Mouse (Mus musculus) megakaryocyte-erythroid progenitor cell, adult 5-6 weeks (primary cell): ENCODE data around the gene Skiv2l. TPM values are rescaled to one million over a fixed set of nuclear protein-coding genes. Genes with fewer than 3 reads are reported as not detected.

Source experiments
- ATAC-seq: replicated peaks from 2 replicates; pipeline ENCODE4 v1.8.0; 2016; ENCODE audit warnings: mild to moderate bottlenecking, inconsistent platforms; ENCODE audit not compliant: severe bottlenecking, poor library complexity, low FRiP score, low TSS enrichment
- total RNA-seq, 2 experiments: library from RNA; stranded (forward) in 1 of 2; stranded (reverse) in 1 of 2; fragments of 200-1000, 215-1000 nt in 1 of 2; fragments of >200 nt in 1 of 2; fragmentation: Nextera tagmentation in 1 of 2; gene quantifications; 2 replicates each; pipeline ENCODE4 v1.2.3; 2014 to 2017

The Skiv2l gene
- total RNA-seq, 2 experiments from 2014 or later, result 21.0 to 64.6 TPM

DNA sequence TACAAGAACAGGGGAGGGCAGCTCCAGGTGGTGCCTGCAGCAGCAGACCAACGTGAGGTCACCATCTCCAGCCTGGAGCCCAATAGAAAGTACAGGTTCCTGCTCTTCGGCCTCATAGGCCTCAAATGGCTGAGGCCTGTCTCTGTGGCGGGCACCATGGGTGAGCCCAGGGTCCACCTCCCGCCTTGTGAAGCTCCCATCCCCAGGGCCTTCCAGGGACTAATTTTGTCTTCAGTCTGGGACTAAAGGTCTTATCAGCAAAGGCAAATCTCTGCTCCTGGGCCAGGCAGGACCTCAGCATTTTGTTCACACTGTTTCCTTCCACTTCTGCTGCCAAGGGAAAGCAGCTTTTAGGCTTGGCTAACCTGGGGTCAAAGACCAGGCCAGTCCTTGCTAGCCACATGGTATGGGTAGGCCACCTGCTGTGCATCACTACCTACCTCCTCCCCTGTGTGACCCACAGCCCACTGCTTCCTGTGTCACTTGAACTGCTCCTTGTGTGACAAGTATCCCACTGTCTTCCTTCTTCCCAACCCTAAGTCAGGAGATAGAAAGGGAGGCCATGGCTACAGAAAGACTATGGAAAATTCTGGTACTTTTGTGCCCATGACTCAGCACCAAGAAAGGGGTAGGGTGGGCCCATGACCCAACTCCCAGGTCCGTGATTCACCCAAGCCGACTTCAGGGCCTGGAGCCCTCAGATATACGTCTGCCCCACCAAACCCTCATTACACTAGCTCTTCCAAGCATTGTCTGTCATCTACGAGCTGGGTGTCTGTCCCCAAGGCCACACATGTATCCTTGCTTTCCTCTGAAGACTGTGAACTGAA, 53.5 kb downstream of the Skiv2l start:
- ATAC-seq, result no peak

DNA sequence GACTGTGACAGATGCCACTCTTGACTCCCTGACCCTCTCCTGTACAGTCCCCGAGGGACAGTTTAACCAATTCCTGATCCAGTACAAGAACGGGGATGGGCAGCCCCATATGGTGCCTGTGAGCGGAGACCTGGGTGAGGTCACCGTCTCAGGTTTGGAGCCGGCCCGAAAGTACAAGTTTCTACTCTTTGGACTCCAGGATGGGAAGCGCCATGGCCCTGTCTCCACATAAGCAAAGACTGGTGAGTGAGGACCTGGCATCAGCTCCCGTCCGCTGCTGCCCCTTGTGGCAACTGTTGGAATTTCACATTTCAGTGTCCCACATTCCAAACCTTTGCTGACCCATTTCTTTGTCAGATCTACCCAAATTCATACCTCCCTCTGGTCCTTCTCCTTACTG, 54.4 kb downstream of the Skiv2l start:
- no peak for ATAC-seq

DNA sequence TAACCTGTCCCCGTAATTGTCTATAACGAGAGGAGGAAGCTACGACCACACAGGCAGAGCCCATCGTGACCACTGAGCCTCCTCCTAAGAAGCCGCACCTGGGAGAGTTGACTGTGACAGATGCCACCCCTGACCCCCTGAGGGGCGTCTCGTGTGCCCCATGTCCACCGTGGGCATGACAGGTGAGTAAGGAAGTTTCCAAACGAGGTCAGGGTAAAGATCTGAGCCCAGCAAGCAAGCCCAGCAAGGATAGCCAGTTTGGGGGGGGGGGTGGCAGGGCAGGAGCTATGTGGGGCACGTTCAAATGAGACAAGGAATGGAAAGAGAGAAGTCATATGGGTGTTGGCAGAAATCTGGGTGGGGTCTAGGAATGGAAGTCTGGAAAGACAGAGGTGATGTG, 55.0 kb downstream of the Skiv2l start:
- no peak for ATAC-seq

Other genes with a start within 250 kb of the Skiv2l start
Only the 30 nearest of the 37 such genes appear.
- 31.3 and 35.4 TPM in 2 replicates for gene Ppt2, start 221.7 kb downstream of the Skiv2l start, total RNA-seq (2014; fragmentation: Nextera tagmentation)
- 10.4 and 17.0 TPM in 2 replicates for gene Ppt2, start 221.7 kb downstream of the Skiv2l start, total RNA-seq (2017)
- gene Prrt1, start 220.7 kb downstream of the Skiv2l start, total RNA-seq (2014; fragmentation: Nextera tagmentation), result 0.59 TPM in 1 of 2 replicates, not detected in the other
- gene Prrt1, start 220.7 kb downstream of the Skiv2l start, total RNA-seq (2017), result 0.75 TPM in 1 of 2 replicates, not detected in the other
- gene Fkbpl, start 205.4 kb downstream of the Skiv2l start, total RNA-seq (2014; fragmentation: Nextera tagmentation), result 5.5 TPM in 2 replicates
- 14.7 and 26.2 TPM in 2 replicates for gene Fkbpl, start 205.4 kb downstream of the Skiv2l start, total RNA-seq (2017)
- gene Atf6b, start 203.1 kb downstream of the Skiv2l start, total RNA-seq (2014; fragmentation: Nextera tagmentation), result 20.6 and 31.3 TPM in 2 replicates
- gene Atf6b, start 203.1 kb downstream of the Skiv2l start, total RNA-seq (2017), result 8.7 and 11.5 TPM in 2 replicates
- gene Tnxb, start 179.7 kb downstream of the Skiv2l start, total RNA-seq (2014; fragmentation: Nextera tagmentation), result not detected in 2 replicates
- gene Tnxb, start 179.7 kb downstream of the Skiv2l start, total RNA-seq (2017), result not detected in 2 replicates
- not detected in 2 replicates for gene C4b, start 106.3 kb downstream of the Skiv2l start, total RNA-seq (2014; fragmentation: Nextera tagmentation)
- gene C4b, start 106.3 kb downstream of the Skiv2l start, total RNA-seq (2017), result not detected in 2 replicates
- gene Cyp21a1, start 45.6 kb downstream of the Skiv2l start, total RNA-seq (2014; fragmentation: Nextera tagmentation), result not detected in 2 replicates
- not detected in 2 replicates for gene Cyp21a1, start 45.6 kb downstream of the Skiv2l start, total RNA-seq (2017)
- gene Stk19, start 13.3 kb downstream of the Skiv2l start, total RNA-seq (2014; fragmentation: Nextera tagmentation), result 26.8 and 48.2 TPM in 2 replicates
- gene Stk19, start 13.3 kb downstream of the Skiv2l start, total RNA-seq (2017), result 14.8 and 30.6 TPM in 2 replicates
- gene Dxo, start 13.2 kb downstream of the Skiv2l start, total RNA-seq (2014; fragmentation: Nextera tagmentation), result 60.8 and 63.4 TPM in 2 replicates
- 24.4 and 28.1 TPM in 2 replicates for gene Dxo, start 13.2 kb downstream of the Skiv2l start, total RNA-seq (2017)
- gene Nelfe, start 181 bp upstream of the Skiv2l start, total RNA-seq (2014; fragmentation: Nextera tagmentation), result 59.5 and 64.1 TPM in 2 replicates
- 21.0 and 29.6 TPM in 2 replicates for gene Nelfe, start 181 bp upstream of the Skiv2l start, total RNA-seq (2017)
- not detected in 2 replicates for gene Cfb, start 12.3 kb upstream of the Skiv2l start, total RNA-seq (2014; fragmentation: Nextera tagmentation)
- gene Cfb, start 12.3 kb upstream of the Skiv2l start, total RNA-seq (2017), result not detected in 2 replicates
- gene Zbtb12, start 29.3 kb upstream of the Skiv2l start, total RNA-seq (2014; fragmentation: Nextera tagmentation), result 8.0 and 9.4 TPM in 2 replicates
- gene Zbtb12, start 29.3 kb upstream of the Skiv2l start, total RNA-seq (2017), result 4.7 and 10.1 TPM in 2 replicates
- not detected in 2 replicates for gene Gm20547, start 31.8 kb upstream of the Skiv2l start, total RNA-seq (2014; fragmentation: Nextera tagmentation)
- gene Gm20547, start 31.8 kb upstream of the Skiv2l start, total RNA-seq (2017), result not detected in 2 replicates
- gene C2, start 48.1 kb upstream of the Skiv2l start, total RNA-seq (2014; fragmentation: Nextera tagmentation), result 8.6 TPM in 1 of 2 replicates, not detected in the other
- gene C2, start 48.1 kb upstream of the Skiv2l start, total RNA-seq (2017), result 5.7 and 7.4 TPM in 2 replicates
- gene Ehmt2, start 48.3 kb upstream of the Skiv2l start, total RNA-seq (2014; fragmentation: Nextera tagmentation), result 86.2 and 86.5 TPM in 2 replicates
- 72.7 and 83.8 TPM in 2 replicates for gene Ehmt2, start 48.3 kb upstream of the Skiv2l start, total RNA-seq (2017)
- gene Slc44a4, start 64.3 kb upstream of the Skiv2l start, total RNA-seq (2014; fragmentation: Nextera tagmentation), result not detected in 2 replicates
- not detected in 2 replicates for gene Slc44a4, start 64.3 kb upstream of the Skiv2l start, total RNA-seq (2017)
- gene Neu1, start 81.0 kb upstream of the Skiv2l start, total RNA-seq (2014; fragmentation: Nextera tagmentation), result 5.2 and 7.0 TPM in 2 replicates
- gene Neu1, start 81.0 kb upstream of the Skiv2l start, total RNA-seq (2017), result 3.7 and 5.4 TPM in 2 replicates
- 13.6 and 28.5 TPM in 2 replicates for gene Hspa1b, start 109.0 kb upstream of the Skiv2l start, total RNA-seq (2014; fragmentation: Nextera tagmentation)
- 62.5 and 83.5 TPM in 2 replicates for gene Hspa1b, start 109.0 kb upstream of the Skiv2l start, total RNA-seq (2017)
- not detected in 2 replicates for gene Gm20481, start 119.7 kb upstream of the Skiv2l start, total RNA-seq (2014; fragmentation: Nextera tagmentation)
- not detected in 2 replicates for gene Gm20481, start 119.7 kb upstream of the Skiv2l start, total RNA-seq (2017)
- gene Hspa1a, start 121.9 kb upstream of the Skiv2l start, total RNA-seq (2014; fragmentation: Nextera tagmentation), result 6.5 and 10.1 TPM in 2 replicates
- gene Hspa1a, start 121.9 kb upstream of the Skiv2l start, total RNA-seq (2017), result 30.2 and 43.3 TPM in 2 replicates
- gene Hspa1l, start 122.5 kb upstream of the Skiv2l start, total RNA-seq (2014; fragmentation: Nextera tagmentation), result not detected in 2 replicates
- gene Hspa1l, start 122.5 kb upstream of the Skiv2l start, total RNA-seq (2017), result not detected in 2 replicates
- gene Lsm2, start 131.7 kb upstream of the Skiv2l start, total RNA-seq (2014; fragmentation: Nextera tagmentation), result 269 and 281 TPM in 2 replicates
- 34.8 and 79.7 TPM in 2 replicates for gene Lsm2, start 131.7 kb upstream of the Skiv2l start, total RNA-seq (2017)
- gene Vars, start 150.8 kb upstream of the Skiv2l start, total RNA-seq (2014; fragmentation: Nextera tagmentation), result 137 and 213 TPM in 2 replicates
- gene Vars, start 150.8 kb upstream of the Skiv2l start, total RNA-seq (2017), result 226 and 342 TPM in 2 replicates
- gene Vwa7, start 166.4 kb upstream of the Skiv2l start, total RNA-seq (2014; fragmentation: Nextera tagmentation), result 0.31 and 0.54 TPM in 2 replicates
- 0.15 and 0.19 TPM in 2 replicates for gene Vwa7, start 166.4 kb upstream of the Skiv2l start, total RNA-seq (2017)
- 9.4 and 14.7 TPM in 2 replicates for gene Sapcd1, start 177.8 kb upstream of the Skiv2l start, total RNA-seq (2014; fragmentation: Nextera tagmentation)
- 4.2 TPM in 1 of 2 replicates, not detected in the other for gene Sapcd1, start 177.8 kb upstream of the Skiv2l start, total RNA-seq (2017)
- gene Msh5, start 196.5 kb upstream of the Skiv2l start, total RNA-seq (2014; fragmentation: Nextera tagmentation), result 10.0 and 10.6 TPM in 2 replicates
- gene Msh5, start 196.5 kb upstream of the Skiv2l start, total RNA-seq (2017), result 2.4 and 3.1 TPM in 2 replicates
- gene Clic1, start 199.8 kb upstream of the Skiv2l start, total RNA-seq (2014; fragmentation: Nextera tagmentation), result 126 and 137 TPM in 2 replicates
- 137 and 183 TPM in 2 replicates for gene Clic1, start 199.8 kb upstream of the Skiv2l start, total RNA-seq (2017)
- gene Ddah2, start 208.8 kb upstream of the Skiv2l start, total RNA-seq (2014; fragmentation: Nextera tagmentation), result 2.7 and 7.6 TPM in 2 replicates
- 4.6 and 21.4 TPM in 2 replicates for gene Ddah2, start 208.8 kb upstream of the Skiv2l start, total RNA-seq (2017)
- not detected in 2 replicates for gene Ly6g6c, start 215.2 kb upstream of the Skiv2l start, total RNA-seq (2014; fragmentation: Nextera tagmentation)
- gene Ly6g6c, start 215.2 kb upstream of the Skiv2l start, total RNA-seq (2017), result not detected in 2 replicates
- 0.32 TPM in 1 of 2 replicates, not detected in the other for gene Mpig6b, start 216.0 kb upstream of the Skiv2l start, total RNA-seq (2014; fragmentation: Nextera tagmentation)
- not detected in 2 replicates for gene Mpig6b, start 216.0 kb upstream of the Skiv2l start, total RNA-seq (2017)